Mouse (Mus musculus) urinary bladder, postnatal 10 days (tissue): ENCODE data around the gene Zfp292.

Experiments used
- DNase-seq: peaks from one replicate; pipeline ENCODE4 v3.0.0; 2022; ENCODE audit warnings: low spot score

Zfp292 gene

GRCm38 (mm10) chr4:34796294-34796693 is 86.5 kb downstream of the Zfp292 start:
- no peak for DNase-seq

- no peak for DNase-seq
Observed at GRCm38 (mm10) chr4:34786476-34786875, 96.3 kb downstream of the Zfp292 start.

GRCm38 (mm10) chr4:34785646-34786045 is 97.1 kb downstream of the Zfp292 start:
- no peak for DNase-seq

- no peak for DNase-seq
Observed at GRCm38 (mm10) chr4:34784865-34785264, 97.9 kb downstream of the Zfp292 start.

GRCm38 (mm10) chr4:34782730-34783129 is 100.0 kb downstream of the Zfp292 start:
- DNase-seq, result no peak

GRCm38 (mm10) chr4:34777677-34778527 is 104.9 kb downstream of the Zfp292 start, which contains the start of gene Smim8:
Gene Smim8, minus strand, starts transcription at chr4:34778423.
- peak; percentile 43 for DNase-seq

GRCm38 (mm10) chr4:34771652-34772371 is 110.9 kb downstream of the Zfp292 start:
- DNase-seq, result no peak

GRCm38 (mm10) chr4:34756163-34756562 is 126.6 kb downstream of the Zfp292 start, which contains the start of gene Gm136:
Gene Gm136, minus strand, starts transcription at chr4:34756263.
- DNase-seq, result no peak
